Mouse (Mus musculus): ENCODE measurements at regions not wholly inside any gene's neighbourhood (a gene's known extent, or its start where the extent isn't known, plus 50 kb on each side); places are given as distances from the start of the nearest gene placed in this dataset.

- no peak overlapping the region for H3K27ac ChIP-seq (ENCODE audit: low read depth)
- H3K9ac ChIP-seq (ENCODE audit: low read length) = no peak overlapping the region
- no peak overlapping the region for H3K4me2 ChIP-seq (ENCODE audit: low read length)
- H3K4me1 ChIP-seq (replicated peaks; ENCODE audit: control insufficient read depth, insufficient read depth, low read length) = no peaks in the 10 kb centered on the region
- DNase-seq (ENCODE audit: low spot score) = no peak
- ATAC-seq (replicated peaks; ENCODE audit: low FRiP score, low TSS enrichment, low read depth) = no peak
- H3K4me3 ChIP-seq (ENCODE audit: low read depth, low read length) = no peak overlapping the region
- H3K9me3 ChIP-seq (ENCODE audit: control insufficient read depth, low read length) = no peaks in the 10 kb centered on the region
- H3K27me3 ChIP-seq (replicated peaks; ENCODE audit: control insufficient read depth, insufficient read depth, low read length) = no peaks in the 10 kb centered on the region
- 89% methylated on average over 1 of the region's 1 CpGs for WGBS
- no peaks in the 10 kb centered on the region for H3K36me3 ChIP-seq (ENCODE audit: control insufficient read depth, insufficient read depth, low read length)
Measured at GRCm38 (mm10) chr11:6987105-6987504, 76.2 kb upstream of the Adcy1 start.

DNA sequence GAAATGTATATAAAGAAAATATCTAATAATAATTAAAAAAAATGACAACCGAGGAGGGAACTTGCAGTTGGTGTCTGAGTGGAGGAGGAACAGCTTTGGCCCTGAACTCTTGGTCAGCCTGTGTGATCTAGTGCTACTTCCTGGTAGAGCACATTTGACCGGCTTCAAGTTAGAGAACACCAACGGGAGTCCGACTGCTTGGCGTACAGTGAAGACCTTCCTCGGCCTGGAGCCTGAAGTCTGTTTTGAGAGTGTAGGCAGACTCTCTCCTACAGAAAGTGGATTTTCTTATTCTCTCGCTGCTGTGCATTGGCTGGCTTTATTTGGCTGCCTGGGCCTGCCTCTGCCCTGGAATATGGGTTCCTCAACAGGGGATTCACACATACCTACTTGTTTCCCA, 81.2 kb upstream of the Adcy1 start:
- H3K27me3 ChIP-seq (replicated peaks; ENCODE audit: control insufficient read depth, insufficient read depth, low read length) = no peaks in the 10 kb centered on the region
- H3K4me1 ChIP-seq (replicated peaks; ENCODE audit: control insufficient read depth, insufficient read depth, low read length) = no peaks in the 10 kb centered on the region
- WGBS = 87% methylated on average over 7 of the region's 7 CpGs
- no peak overlapping the region for H3K27ac ChIP-seq (ENCODE audit: low read depth)
- H3K4me2 ChIP-seq (ENCODE audit: low read length) = no peak overlapping the region
- no peak for DNase-seq (ENCODE audit: low spot score)
- no peak overlapping the region for H3K4me3 ChIP-seq (ENCODE audit: low read depth, low read length)
- H3K9me3 ChIP-seq (ENCODE audit: control insufficient read depth, low read length) = no peaks in the 10 kb centered on the region
- no peaks in the 10 kb centered on the region for H3K36me3 ChIP-seq (ENCODE audit: control insufficient read depth, insufficient read depth, low read length)
- no peak overlapping the region for H3K9ac ChIP-seq (ENCODE audit: low read length)
- no peak for ATAC-seq (replicated peaks; ENCODE audit: low FRiP score, low TSS enrichment, low read depth)

DNA sequence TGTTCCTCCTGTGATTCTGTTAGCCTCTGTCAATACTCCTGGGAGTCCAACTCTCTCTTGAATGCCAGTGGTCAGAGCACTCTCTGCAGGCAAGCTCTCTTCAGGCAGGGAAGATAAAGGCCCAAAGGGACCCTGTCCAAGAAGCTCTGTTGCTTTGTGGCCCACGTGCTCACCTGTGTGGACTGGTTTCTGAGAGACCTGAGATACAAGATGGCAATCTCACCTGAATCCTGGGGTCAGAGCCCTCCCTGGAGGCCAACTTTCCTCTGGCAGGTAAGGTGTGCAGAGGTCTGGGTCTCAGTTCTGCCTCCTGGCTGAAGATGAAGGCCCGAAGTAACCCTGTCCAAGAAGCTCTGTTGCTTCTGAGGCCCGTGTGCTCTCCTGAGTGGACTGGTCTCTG, 83.6 kb upstream of the Adcy1 start:
- Histone ChIP-seq H3K27me3 (replicated peaks; ENCODE audit: control insufficient read depth, insufficient read depth, low read length) (no peaks in the 10 kb centered on the region), H3K4me2 (ENCODE audit: low read length) (no peak overlapping the region), H3K27ac (ENCODE audit: low read depth) (no peak overlapping the region), H3K4me1 (replicated peaks; ENCODE audit: control insufficient read depth, insufficient read depth, low read length) (no peaks in the 10 kb centered on the region), H3K36me3 (ENCODE audit: control insufficient read depth, insufficient read depth, low read length) (no peaks in the 10 kb centered on the region), H3K4me3 (ENCODE audit: low read depth, low read length) (no peak overlapping the region), H3K9me3 (ENCODE audit: control insufficient read depth, low read length) (no peaks in the 10 kb centered on the region), H3K9ac (ENCODE audit: low read length) (no peak overlapping the region)
- WGBS = 91% methylated on average over 3 of the region's 3 CpGs
- ATAC-seq (replicated peaks; ENCODE audit: low FRiP score, low TSS enrichment, low read depth) (no peak), DNase-seq (ENCODE audit: low spot score) (no peak)

- DNase-seq (ENCODE audit: low spot score) (no peak), ATAC-seq (replicated peaks; ENCODE audit: low FRiP score, low TSS enrichment, low read depth) (no peak)
- Histone ChIP-seq H3K9ac (ENCODE audit: low read length) (no peak overlapping the region), H3K9me3 (ENCODE audit: control insufficient read depth, low read length) (no peaks in the 10 kb centered on the region), H3K4me3 (ENCODE audit: low read depth, low read length) (no peak overlapping the region), H3K36me3 (ENCODE audit: control insufficient read depth, insufficient read depth, low read length) (no peaks in the 10 kb centered on the region), H3K27ac (ENCODE audit: low read depth) (no peak overlapping the region), H3K4me1 (replicated peaks; ENCODE audit: control insufficient read depth, insufficient read depth, low read length) (no peaks in the 10 kb centered on the region), H3K4me2 (ENCODE audit: low read length) (no peak overlapping the region), H3K27me3 (replicated peaks; ENCODE audit: control insufficient read depth, insufficient read depth, low read length) (no peaks in the 10 kb centered on the region)
- WGBS = 79% methylated on average over 1 of the region's 1 CpGs
Measured at GRCm38 (mm10) chr11:6969196-6969595, 94.1 kb upstream of the Adcy1 start.

DNA sequence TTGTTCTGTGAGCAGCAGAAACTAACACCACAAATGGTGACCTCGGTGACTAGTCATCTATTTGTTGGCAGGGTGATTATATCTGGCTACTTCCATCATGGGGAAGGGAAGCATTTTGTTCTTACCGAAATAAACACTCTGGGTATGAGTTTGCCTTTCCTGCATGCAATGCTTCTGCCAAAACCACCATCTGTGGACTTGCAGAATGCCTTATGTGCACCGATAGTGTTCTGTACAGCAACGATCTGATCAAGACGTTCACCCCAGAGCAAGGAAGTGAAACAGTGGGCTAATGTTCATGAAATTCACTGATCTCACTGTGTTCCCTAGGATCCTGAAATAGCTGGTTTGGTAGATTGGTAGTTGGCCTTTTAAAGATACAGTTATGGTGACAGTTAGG, 96.3 kb upstream of the Adcy1 start:
- H3K27ac ChIP-seq (ENCODE audit: low read depth) = no peak overlapping the region
- no peak overlapping the region for H3K4me2 ChIP-seq (ENCODE audit: low read length)
- ATAC-seq (replicated peaks; ENCODE audit: low FRiP score, low TSS enrichment, low read depth) (no peak), DNase-seq (ENCODE audit: low spot score) (no peak)
- 87% methylated on average over 5 of the region's 5 CpGs for WGBS
- no peaks in the 10 kb centered on the region for H3K36me3 ChIP-seq (ENCODE audit: control insufficient read depth, insufficient read depth, low read length)
- H3K4me3 ChIP-seq (ENCODE audit: low read depth, low read length) = no peak overlapping the region
- no peak overlapping the region for H3K9ac ChIP-seq (ENCODE audit: low read length)
- H3K27me3 ChIP-seq (replicated peaks; ENCODE audit: control insufficient read depth, insufficient read depth, low read length) = no peaks in the 10 kb centered on the region
- no peaks in the 10 kb centered on the region for H3K9me3 ChIP-seq (ENCODE audit: control insufficient read depth, low read length)
- H3K4me1 ChIP-seq (replicated peaks; ENCODE audit: control insufficient read depth, insufficient read depth, low read length) = no peaks in the 10 kb centered on the region

DNA sequence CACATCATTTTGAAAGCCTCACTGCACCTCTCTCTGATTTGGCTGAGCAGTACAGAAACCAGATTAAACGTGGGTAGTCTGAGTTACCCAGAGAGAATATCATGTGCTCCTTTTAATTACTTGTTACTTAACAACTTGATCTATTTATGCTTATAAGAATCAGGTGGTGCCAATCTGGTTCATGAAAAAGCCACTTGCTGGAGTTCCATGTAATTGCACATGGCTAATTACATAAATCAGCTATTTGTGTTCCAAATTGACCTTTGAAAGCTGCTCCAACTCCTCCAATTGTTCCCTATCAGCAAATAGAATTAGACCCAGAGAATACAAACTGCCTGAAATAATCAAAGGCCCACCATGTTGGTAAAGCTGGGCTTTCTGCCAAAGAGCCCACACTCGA, 98.8 kb upstream of the Adcy1 start:
- WGBS = 70% methylated on average over 2 of the region's 2 CpGs
- H3K9ac ChIP-seq (ENCODE audit: low read length) = no peak overlapping the region
- no peaks in the 10 kb centered on the region for H3K27me3 ChIP-seq (replicated peaks; ENCODE audit: control insufficient read depth, insufficient read depth, low read length)
- H3K36me3 ChIP-seq (ENCODE audit: control insufficient read depth, insufficient read depth, low read length) = no peaks in the 10 kb centered on the region
- no peaks in the 10 kb centered on the region for H3K4me1 ChIP-seq (replicated peaks; ENCODE audit: control insufficient read depth, insufficient read depth, low read length)
- no peaks in the 10 kb centered on the region for H3K9me3 ChIP-seq (ENCODE audit: control insufficient read depth, low read length)
- H3K4me2 ChIP-seq (ENCODE audit: low read length) = no peak overlapping the region
- no peak overlapping the region for H3K27ac ChIP-seq (ENCODE audit: low read depth)
- no peak for ATAC-seq (replicated peaks; ENCODE audit: low FRiP score, low TSS enrichment, low read depth)
- no peak overlapping the region for H3K4me3 ChIP-seq (ENCODE audit: low read depth, low read length)
- no peak for DNase-seq (ENCODE audit: low spot score)

- no peaks in the 10 kb centered on the region for H3K4me1 ChIP-seq (replicated peaks; ENCODE audit: control insufficient read depth, insufficient read depth, low read length)
- no peaks in the 10 kb centered on the region for H3K9me3 ChIP-seq (ENCODE audit: control insufficient read depth, low read length)
- DNase-seq (ENCODE audit: low spot score) (no peak), ATAC-seq (replicated peaks; ENCODE audit: low FRiP score, low TSS enrichment, low read depth) (no peak)
- no peaks in the 10 kb centered on the region for H3K36me3 ChIP-seq (ENCODE audit: control insufficient read depth, insufficient read depth, low read length)
- H3K4me3 ChIP-seq (ENCODE audit: low read depth, low read length) = no peak overlapping the region
- H3K27me3 ChIP-seq (replicated peaks; ENCODE audit: control insufficient read depth, insufficient read depth, low read length) = no peaks in the 10 kb centered on the region
- no peak overlapping the region for H3K9ac ChIP-seq (ENCODE audit: low read length)
- WGBS = 44% methylated on average over 3 of the region's 3 CpGs
- H3K4me2 ChIP-seq (ENCODE audit: low read length) = no peak overlapping the region
- H3K27ac ChIP-seq (ENCODE audit: low read depth) = no peak overlapping the region
Measured at GRCm38 (mm10) chr11:6963600-6963999, 99.7 kb upstream of the Adcy1 start.

DNA sequence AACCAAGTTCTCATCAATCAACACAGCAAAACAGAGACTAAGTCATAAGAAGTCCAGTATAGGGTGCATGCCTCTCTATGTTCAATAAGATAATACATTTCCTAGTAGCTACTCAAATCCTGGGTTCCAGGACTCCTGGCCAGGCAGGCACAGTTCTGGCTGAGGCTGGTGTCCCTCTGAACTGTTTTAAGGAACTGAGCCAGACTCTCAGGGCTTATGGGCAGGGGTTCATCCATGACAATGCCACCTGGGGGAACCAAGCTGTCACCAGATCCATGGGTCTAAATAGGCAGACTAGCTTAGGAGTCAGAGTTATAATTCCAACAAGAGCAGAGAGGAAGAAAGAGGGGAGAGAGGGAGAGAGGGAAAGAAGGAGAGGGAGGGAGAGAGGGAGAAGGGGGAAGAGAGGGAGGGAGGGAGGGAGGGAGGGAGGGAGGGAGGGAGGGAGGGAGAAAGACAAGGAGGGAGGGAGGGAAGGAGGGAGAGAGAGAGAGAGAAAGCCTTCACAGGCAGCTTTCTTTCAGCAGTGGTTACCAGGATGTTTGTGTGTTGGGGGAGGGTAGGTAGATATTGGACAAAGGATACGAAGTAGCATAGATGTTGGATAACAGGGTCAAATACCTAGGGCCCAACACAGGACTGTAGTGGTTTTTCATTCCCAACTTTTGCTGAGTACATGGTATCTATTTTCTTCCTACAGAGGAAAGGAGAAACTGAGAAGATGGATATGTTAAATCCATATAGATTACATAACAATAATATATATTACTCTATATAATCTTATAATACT, 100.3 kb upstream of the Adcy1 start:
- Histone ChIP-seq H3K4me2 (ENCODE audit: low read length) (no peak overlapping the region), H3K4me1 (replicated peaks; ENCODE audit: control insufficient read depth, insufficient read depth, low read length) (no peaks in the 10 kb centered on the region), H3K9ac (ENCODE audit: low read length) (no peak overlapping the region), H3K27ac (ENCODE audit: low read depth) (no peak overlapping the region), H3K27me3 (replicated peaks; ENCODE audit: control insufficient read depth, insufficient read depth, low read length) (no peaks in the 10 kb centered on the region), H3K4me3 (ENCODE audit: low read depth, low read length) (no peak overlapping the region), H3K36me3 (ENCODE audit: control insufficient read depth, insufficient read depth, low read length) (no peaks in the 10 kb centered on the region), H3K9me3 (ENCODE audit: control insufficient read depth, low read length) (no peaks in the 10 kb centered on the region)
- DNase-seq (ENCODE audit: low spot score) (no peak), ATAC-seq (replicated peaks; ENCODE audit: low FRiP score, low TSS enrichment, low read depth) (no peak)
- WGBS = 65% methylated on average over 1 of the region's 1 CpGs

GRCm38 (mm10) chr11:6962322-6962721, 101.0 kb upstream of the Adcy1 start:
- Histone ChIP-seq H3K4me1 (replicated peaks; ENCODE audit: control insufficient read depth, insufficient read depth, low read length) (no peaks in the 10 kb centered on the region), H3K9ac (ENCODE audit: low read length) (no peak overlapping the region), H3K9me3 (ENCODE audit: control insufficient read depth, low read length) (no peaks in the 10 kb centered on the region), H3K36me3 (ENCODE audit: control insufficient read depth, insufficient read depth, low read length) (no peaks in the 10 kb centered on the region), H3K4me2 (ENCODE audit: low read length) (no peak overlapping the region), H3K27me3 (replicated peaks; ENCODE audit: control insufficient read depth, insufficient read depth, low read length) (no peaks in the 10 kb centered on the region), H3K4me3 (ENCODE audit: low read depth, low read length) (no peak overlapping the region), H3K27ac (ENCODE audit: low read depth) (no peak overlapping the region)
- DNase-seq (ENCODE audit: low spot score) (no peak), ATAC-seq (replicated peaks; ENCODE audit: low FRiP score, low TSS enrichment, low read depth) (no peak)
